Mouse (Mus musculus) bone marrow, adult 2 months (tissue): ENCODE results near the gene Tmem50b. TPM values are rescaled to one million over a fixed set of nuclear protein-coding genes. Genes with fewer than 3 reads are reported as not detected.
"Not testable (repeated sequence)": the region's sequence is repeated elsewhere in the genome, so short reads cannot be mapped to it uniquely, and the experiment has no call there.

Experiments
- H3K27ac ChIP-seq: fragments of 200-500 bp; 2 replicates; pipeline ENCODE4 v1.5.1; 2012; ENCODE audit warnings: low read depth, mild to moderate bottlenecking, control low read depth, inconsistent platforms, low read length; ENCODE audit not compliant: control insufficient read depth, poor library complexity, insufficient read depth
- H3K4me1 ChIP-seq: fragments of 200-500 bp; 2 replicates; pipeline ENCODE4 v1.6.1; 2011; ENCODE audit warnings: low read length; ENCODE audit not compliant: control insufficient read depth, insufficient read depth
- H3K4me3 ChIP-seq: fragments of 200-500 bp; replicated peaks from 2 replicates; pipeline ENCODE3; 2011; ENCODE audit warnings: mild to moderate bottlenecking, low read depth, low read length, control low read depth; ENCODE audit not compliant: control insufficient read depth
- CTCF ChIP-seq: fragments of 200-500 bp; IDR thresholded peaks from 2 replicates; pipeline ENCODE4 v1.5.1; 2011; ENCODE audit warnings: low read length, control low read depth; ENCODE audit not compliant: control insufficient read depth, insufficient read depth
- POLR2A ChIP-seq: fragments of 200-500 bp; IDR thresholded peaks from 2 replicates; pipeline ENCODE4 v1.6.1; 2011; ENCODE audit warnings: low read depth, mild to moderate bottlenecking, control low read depth, low read length, borderline replicate concordance; ENCODE audit not compliant: control insufficient read depth
- WGBS: fragments of 180-500 bp; shearing (Covaris S2); methylation state at CpG from one replicate; pipeline ENCODE4 v1.1.7; 2018; 5-methylcytosine and 5-hydroxymethylcytosine counted together
- polyA plus RNA-seq: library from polyadenylated mRNA; stranded (reverse); fragments of >200 nt; gene quantifications from 2 replicates; pipeline ENCODE4 v1.2.4, GENCODE M21; 2011; ENCODE audit warnings: low replicate concordance; ENCODE audit not compliant: missing spikeins, insufficient read depth, insufficient read length

The Tmem50b gene
- polyA plus RNA-seq, 1 experiment, result 17.5 TPM

DNA sequence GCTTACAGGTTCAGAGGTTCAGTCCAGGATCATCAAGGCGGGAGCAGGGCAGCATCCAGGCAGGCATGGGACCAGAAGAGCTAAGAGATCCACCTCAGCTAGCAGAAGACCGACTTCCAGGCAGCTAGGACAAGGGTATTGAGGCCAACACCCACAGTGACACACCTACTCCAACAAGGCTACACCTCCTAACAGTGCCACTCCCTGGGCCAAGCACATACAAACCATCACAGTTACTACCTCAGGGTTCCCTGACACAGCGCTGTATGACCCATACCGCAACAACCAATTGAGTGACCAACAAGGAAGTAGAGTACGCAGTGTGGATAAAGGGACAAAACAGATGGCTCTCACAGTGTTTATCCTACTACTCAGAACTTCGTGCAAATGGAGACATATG lies 61.2 kb downstream of the Tmem50b start:
- H3K4me3 ChIP-seq, result no peak overlapping the region
- peaks cover 7% of the 10 kb centered on the region for H3K4me1 ChIP-seq
- no peak for TF ChIP-seq POLR2A
- TF ChIP-seq CTCF, result no peak
- H3K27ac ChIP-seq, result no peak overlapping the region
- 89% methylated on average over 6 of the region's 6 CpGs for WGBS

DNA sequence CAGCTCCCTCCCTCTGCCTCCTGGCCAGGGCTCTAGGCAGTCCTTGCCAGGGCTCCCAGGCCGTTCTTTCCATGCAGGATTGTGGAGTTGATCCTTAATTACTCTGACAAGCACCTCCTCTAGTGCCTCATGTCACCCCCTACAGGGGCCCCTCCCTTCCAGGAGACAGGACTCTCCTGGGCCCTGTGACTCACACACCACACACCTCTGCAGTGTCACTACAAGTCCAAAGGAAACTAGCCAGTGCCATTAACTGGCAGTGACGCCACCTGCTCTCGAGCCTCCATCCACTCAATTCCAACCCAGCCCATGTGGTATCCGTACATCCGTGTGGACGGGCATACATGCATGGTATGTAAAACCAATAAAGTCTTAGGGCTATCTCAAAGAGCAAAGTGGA lies 62.7 kb downstream of the Tmem50b start:
- H3K27ac ChIP-seq, result no peak overlapping the region
- peaks cover 7% of the 10 kb centered on the region for H3K4me1 ChIP-seq
- 88% methylated on average over 6 of the region's 6 CpGs for WGBS
- no peak overlapping the region for H3K4me3 ChIP-seq
- TF ChIP-seq CTCF, result no peak
- no peak for TF ChIP-seq POLR2A

DNA sequence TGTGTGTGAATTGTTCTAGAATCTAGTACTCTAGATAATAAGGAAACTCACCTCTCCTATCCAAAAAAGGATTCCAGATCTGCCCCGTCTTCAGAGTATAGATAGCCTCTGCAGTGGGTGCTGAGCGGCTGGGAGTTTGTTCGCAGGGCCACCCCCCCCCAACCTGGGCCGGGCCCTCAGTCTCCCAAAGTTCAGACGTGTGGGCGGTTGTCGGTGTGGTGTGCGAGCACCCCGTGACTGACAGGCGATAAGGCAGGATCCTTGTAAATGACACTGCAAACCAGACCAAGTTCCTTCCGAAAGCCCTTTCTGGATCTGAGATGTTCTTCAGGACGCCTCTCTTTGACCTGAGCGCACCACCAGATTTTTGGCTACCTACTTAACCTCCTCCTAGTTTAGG lies 63.1 kb downstream of the Tmem50b start:
- no peak for TF ChIP-seq CTCF
- no peak for TF ChIP-seq POLR2A
- Histone ChIP-seq H3K4me1 (peaks cover 7% of the 10 kb centered on the region), H3K4me3 (no peak overlapping the region), H3K27ac (no peak overlapping the region; the same call in 1 of the 2 replicates)
- WGBS, result 52% methylated on average over 13 of the region's 13 CpGs

DNA sequence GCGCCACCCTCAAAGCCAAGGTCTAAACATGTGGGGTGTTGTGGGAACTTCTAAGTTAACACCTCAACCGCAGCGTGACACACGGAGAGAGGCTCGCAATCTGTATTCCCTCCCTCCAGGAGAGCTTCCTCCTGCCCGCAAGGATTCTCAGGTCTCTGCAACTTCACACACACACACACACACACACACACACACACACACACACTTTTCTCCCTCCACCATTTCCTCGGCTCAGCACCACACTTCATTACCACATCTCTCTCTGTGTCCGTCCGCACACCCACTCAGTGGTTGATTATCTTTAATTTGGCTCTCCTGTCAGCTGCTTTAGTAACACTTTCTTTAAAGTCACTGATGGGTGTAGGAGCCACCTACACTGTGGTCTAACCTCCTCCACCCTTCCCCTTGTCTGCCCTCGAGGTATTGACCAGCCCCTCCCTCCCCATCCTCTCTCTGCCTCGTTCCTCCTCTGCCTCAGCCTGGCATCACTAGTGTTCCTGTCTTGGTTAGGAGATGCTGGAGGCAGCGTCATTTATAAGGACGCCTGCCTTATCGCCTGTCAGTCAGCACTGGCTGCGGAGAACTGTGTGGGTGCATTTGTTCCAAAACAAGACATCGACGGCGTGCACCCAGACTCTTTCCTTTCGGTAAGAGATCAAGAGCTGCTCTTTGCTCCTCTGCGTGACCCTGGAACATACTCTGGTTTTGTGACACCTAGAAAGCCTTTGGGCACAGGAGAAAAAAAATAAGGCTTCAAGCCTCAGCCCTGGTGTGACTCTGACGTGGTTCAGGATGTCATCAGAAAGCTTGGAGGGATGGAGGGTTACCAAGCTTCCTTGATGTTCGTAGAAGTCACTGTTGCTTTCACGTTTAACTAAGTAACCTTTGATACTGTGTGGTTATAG lies 64.3 kb downstream of the Tmem50b start:
- TF ChIP-seq CTCF (no peak), POLR2A (no peak)
- no peak overlapping the region for H3K27ac ChIP-seq

DNA sequence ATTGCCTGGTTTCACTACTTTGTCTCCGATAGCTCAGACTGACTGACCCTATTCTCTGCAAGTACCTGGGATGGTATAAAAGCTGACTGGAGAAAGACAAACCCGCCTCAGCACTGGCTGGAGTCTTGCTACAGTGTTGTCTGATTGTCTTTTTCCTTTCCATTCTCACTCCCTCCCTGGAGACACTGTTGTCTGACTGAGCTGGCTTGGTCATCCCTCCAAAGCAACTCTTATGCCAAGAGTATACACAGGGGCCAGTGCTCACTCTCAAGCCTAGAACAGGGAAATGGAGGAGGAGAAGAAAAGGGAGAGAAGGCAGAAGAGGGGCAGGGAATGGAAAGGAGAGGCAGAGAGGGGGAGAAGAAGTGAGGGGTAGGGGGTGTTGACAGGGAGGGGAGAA lies 65.2 kb downstream of the Tmem50b start:
- 68% methylated on average over 2 of the region's 2 CpGs for WGBS
- H3K4me1 ChIP-seq, result peaks cover 2% of the 10 kb centered on the region
- H3K27ac ChIP-seq, result no peak overlapping the region
- H3K4me3 ChIP-seq, result no peak overlapping the region
- no peak for TF ChIP-seq CTCF

More for the DNA sequence above, 64.3 kb downstream of the Tmem50b start:
- H3K4me1 ChIP-seq, result peaks cover 6% of the 10 kb centered on the region
- no peak overlapping the region for H3K4me3 ChIP-seq
- WGBS, result 44% methylated on average over 23 of the region's 23 CpGs

DNA sequence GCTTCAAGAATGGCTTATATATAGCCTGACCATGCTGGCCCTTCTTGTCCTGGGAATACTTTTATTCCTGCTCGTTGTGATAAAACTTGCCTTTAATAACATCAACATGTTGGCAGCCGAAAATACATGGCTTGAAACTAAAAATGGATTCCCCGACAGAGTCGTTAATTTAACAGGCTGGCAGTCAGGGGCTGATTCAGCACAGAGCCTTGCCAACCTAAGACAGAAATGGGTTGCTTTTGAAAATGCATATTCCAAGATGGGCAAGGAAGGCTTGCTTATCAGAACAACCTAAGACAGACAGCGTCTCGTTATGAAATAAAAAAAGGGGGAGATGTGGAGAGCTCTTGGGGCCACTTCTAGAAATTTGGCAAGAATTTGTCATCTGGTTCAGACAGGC lies 65.7 kb downstream of the Tmem50b start:
- TF ChIP-seq CTCF, result no peak
- no peak for TF ChIP-seq POLR2A
- H3K27ac ChIP-seq, result no peak overlapping the region
- WGBS, result 68% methylated on average over 6 of the region's 6 CpGs
- H3K4me1 ChIP-seq, result peaks cover 2% of the 10 kb centered on the region
- H3K4me3 ChIP-seq, result no peak overlapping the region

DNA sequence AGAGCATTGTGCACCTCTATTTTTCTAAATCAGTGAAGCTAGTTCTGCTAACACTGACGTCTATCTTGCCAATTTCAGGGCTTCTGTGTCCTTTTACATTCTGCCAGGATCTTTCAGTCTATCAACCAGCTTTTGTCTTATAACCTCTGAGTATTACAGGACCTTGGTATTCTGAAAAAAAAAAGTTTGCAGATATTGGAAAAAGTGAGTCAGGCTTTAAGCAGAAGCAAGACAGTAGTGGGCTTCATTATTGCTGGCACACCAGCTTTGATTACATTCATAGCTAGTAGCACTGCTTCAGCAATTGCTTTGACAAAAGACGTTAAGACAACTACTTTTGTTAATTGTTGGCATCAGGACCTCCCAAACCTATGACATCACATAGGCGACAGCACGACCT lies 66.8 kb downstream of the Tmem50b start:
- not testable (repeated sequence) for H3K4me1 ChIP-seq

DNA sequence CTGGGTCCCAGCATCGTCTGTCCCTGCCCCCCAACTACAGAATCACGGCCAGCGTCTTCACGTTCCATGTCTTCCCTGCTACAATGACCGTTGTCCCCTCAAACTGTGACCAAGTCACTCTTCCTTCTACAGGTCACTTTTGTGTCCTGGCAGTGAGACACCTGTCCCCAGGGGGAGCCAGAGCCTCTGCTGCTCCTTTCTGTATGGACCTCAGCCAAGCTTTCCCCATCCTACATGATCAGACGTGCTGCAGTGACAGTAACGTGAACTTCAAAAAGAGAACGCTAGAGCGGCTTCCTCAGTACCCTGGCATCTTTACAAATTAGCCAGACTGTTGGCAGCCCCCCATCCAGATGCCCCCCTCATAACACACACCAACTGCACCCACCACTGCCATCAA lies 69.0 kb downstream of the Tmem50b start:
- no peak overlapping the region for H3K27ac ChIP-seq
- WGBS, result 71% methylated on average over 9 of the region's 9 CpGs
- peaks cover 7% of the 10 kb centered on the region for H3K4me1 ChIP-seq
- TF ChIP-seq POLR2A (no peak), CTCF (peak; percentile 56)
- no peak overlapping the region for H3K4me3 ChIP-seq

More for the DNA sequence above, 66.8 kb downstream of the Tmem50b start:
- WGBS, result 82% methylated on average over 4 of the region's 4 CpGs
- H3K4me3 ChIP-seq, H3K27ac ChIP-seq: not testable (repeated sequence)

DNA sequence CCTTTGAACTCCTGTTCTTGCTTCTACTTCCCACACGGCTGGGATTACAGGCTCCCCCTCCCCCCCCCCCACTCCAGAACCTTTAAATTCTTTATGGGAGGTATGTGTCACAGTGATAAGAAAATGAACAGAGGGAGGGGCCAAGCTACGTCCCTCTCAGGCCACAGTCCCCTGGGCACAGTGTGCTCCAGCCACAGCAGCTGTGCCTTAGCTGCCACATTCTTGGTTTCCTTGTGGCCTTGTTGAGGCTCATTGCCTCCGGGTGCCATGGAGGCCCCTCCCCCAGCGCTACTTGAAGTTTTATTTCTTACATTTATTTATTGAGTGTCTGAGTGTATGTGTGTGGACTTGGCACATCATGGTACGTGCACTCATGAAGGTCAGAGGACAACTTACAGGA lies 70.1 kb downstream of the Tmem50b start:
- peak overlapping the region; percentile 57 for H3K27ac ChIP-seq
- WGBS, result 19% methylated on average over 5 of the region's 5 CpGs

More for the DNA sequence above, 70.1 kb downstream of the Tmem50b start:
- no peak overlapping the region for H3K4me3 ChIP-seq
- H3K4me1 ChIP-seq, result peaks cover 7% of the 10 kb centered on the region
- TF ChIP-seq CTCF, result no peak
- no peak for TF ChIP-seq POLR2A
